Mouse (Mus musculus) forebrain, embryonic 11.5 days (tissue): Measurements from ENCODE around the gene Olfr459. TPM values are rescaled to one million over a fixed set of nuclear protein-coding genes. Genes with fewer than 3 reads are reported as not detected.

Experiments
- ATAC-seq: fragments of 200-750 bp; cut with Nextera tagmentation; replicated peaks from 2 replicates; pipeline ENCODE4 v1.8.0; 2017; ENCODE audit warnings: moderate TSS enrichment; ENCODE audit not compliant: low FRiP score
- DNase-seq: peaks from one replicate; pipeline ENCODE4 v3.0.0-alpha.2; 2017; ENCODE audit warnings: low spot score
- H3K27ac ChIP-seq: fragments of 300-500 bp; sonication (generic); 2 replicates; pipeline ENCODE4 v1.5.1; 2014; ENCODE audit warnings: low read depth, low read length
- H3K27me3 ChIP-seq: fragments of 300-500 bp; sonication (generic); 2 replicates; pipeline ENCODE4 v1.6.1; 2014; ENCODE audit warnings: mild to moderate bottlenecking, low read length, mixed read lengths; ENCODE audit not compliant: control insufficient read depth, insufficient read depth
- H3K36me3 ChIP-seq: fragments of 300-500 bp; sonication (generic); 2 replicates; pipeline ENCODE4 v1.6.1; 2014; ENCODE audit warnings: mild to moderate bottlenecking, low read length, moderate library complexity, mixed read lengths; ENCODE audit not compliant: control insufficient read depth, insufficient read depth
- H3K4me1 ChIP-seq: fragments of 300-500 bp; sonication (generic); replicated peaks from 2 replicates; pipeline ENCODE4 v1.6.1; 2014; ENCODE audit warnings: low read length, mixed read lengths; ENCODE audit not compliant: control insufficient read depth, insufficient read depth
- H3K4me2 ChIP-seq: fragments of 300-500 bp; sonication (generic); 2 replicates; pipeline ENCODE4 v1.6.1; 2014; ENCODE audit warnings: low read depth, mild to moderate bottlenecking, low read length, moderate library complexity, mixed read lengths; ENCODE audit not compliant: severe bottlenecking
- H3K4me3 ChIP-seq: fragments of 300-500 bp; sonication (generic); 2 replicates; pipeline ENCODE4 v1.5.1; 2014; ENCODE audit warnings: low read depth, low read length
- H3K9ac ChIP-seq: fragments of 300-500 bp; sonication (generic); 2 replicates; pipeline ENCODE4 v1.6.1; 2014; ENCODE audit warnings: low read length
- H3K9me3 ChIP-seq: fragments of 300-500 bp; sonication (generic); 2 replicates; pipeline ENCODE4 v1.6.1; 2016; ENCODE audit warnings: low read length, mixed read lengths; ENCODE audit not compliant: control insufficient read depth
- WGBS: fragments of 180-500 bp; shearing (Covaris S2); extraction: QIAGEN DNeasy Blood & Tissue Kit; methylation state at CpG from one replicate; pipeline ENCODE4 v1.1.7; 2014; 5-methylcytosine and 5-hydroxymethylcytosine counted together
- polyA plus RNA-seq: library from polyadenylated mRNA; unstranded; fragments of >200 nt; fragmentation: Nextera tagmentation; extraction: Ambion mirVana; gene quantifications from 2 replicates; pipeline ENCODE4 v1.2.1, GENCODE M21; 2014

Olfr459 gene
- polyA plus RNA-seq, 1 experiment from 2014 or later, result not detected

DNA sequence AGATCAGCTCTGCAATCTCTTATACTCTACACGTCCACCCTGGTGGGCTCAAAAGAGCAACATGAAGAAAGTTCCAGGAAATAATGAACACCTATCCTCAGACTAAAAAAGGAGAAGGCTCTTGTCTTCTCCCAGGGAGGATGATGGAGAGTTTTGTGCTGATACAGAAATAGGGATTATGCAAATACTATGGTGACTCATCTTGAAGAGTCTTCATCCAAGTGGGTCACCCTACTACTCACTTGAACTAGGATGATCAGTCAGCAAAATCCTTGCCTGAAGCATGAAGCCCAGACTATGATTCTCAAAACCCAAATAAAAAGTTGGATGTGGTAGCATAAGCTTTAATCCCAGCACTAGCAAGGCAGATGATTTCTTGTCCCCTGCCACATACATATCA lies 16.6 kb downstream of the Olfr459 start:
- no peak overlapping the region for H3K9ac ChIP-seq
- ATAC-seq (no peak), DNase-seq (no peak)
- H3K27me3 ChIP-seq, result no peaks in the 10 kb centered on the region
- 83% methylated on average over 1 of the region's 1 CpGs for WGBS
- no peak overlapping the region for H3K4me2 ChIP-seq
- no peak overlapping the region for H3K27ac ChIP-seq
- no peaks in the 10 kb centered on the region for H3K9me3 ChIP-seq
- no peaks in the 10 kb centered on the region for H3K36me3 ChIP-seq
- no peaks in the 10 kb centered on the region for H3K4me1 ChIP-seq
- H3K4me3 ChIP-seq, result no peak overlapping the region

DNA sequence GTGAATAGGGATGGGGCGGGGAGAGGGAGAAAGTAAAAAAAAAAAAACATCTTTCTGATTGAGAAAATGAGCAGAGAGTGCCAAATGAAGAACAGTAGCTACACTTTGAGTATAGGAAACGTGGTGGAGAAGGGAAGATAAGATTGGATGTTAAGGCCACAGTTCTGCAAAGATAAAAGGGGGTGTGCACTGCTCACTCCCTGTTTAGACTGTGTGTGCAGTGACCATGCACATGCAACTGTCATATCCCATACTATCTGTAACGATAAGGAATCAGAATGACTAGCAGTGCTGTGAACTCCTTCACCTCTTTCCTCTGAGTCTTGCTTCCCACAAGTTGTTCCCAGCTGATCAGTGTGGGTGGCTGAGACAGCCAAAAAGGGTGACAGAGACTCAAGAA lies 17.8 kb downstream of the Olfr459 start:
- H3K4me1 ChIP-seq, result no peaks in the 10 kb centered on the region
- DNase-seq, result no peak
- H3K27me3 ChIP-seq, result no peaks in the 10 kb centered on the region
- H3K9ac ChIP-seq, result no peak overlapping the region
- no peak overlapping the region for H3K27ac ChIP-seq
- no peak for ATAC-seq
- WGBS, result 76% methylated on average over 3 of the region's 3 CpGs
- H3K9me3 ChIP-seq, result no peaks in the 10 kb centered on the region
- no peak overlapping the region for H3K4me3 ChIP-seq
- no peaks in the 10 kb centered on the region for H3K36me3 ChIP-seq
- H3K4me2 ChIP-seq, result no peak overlapping the region

DNA sequence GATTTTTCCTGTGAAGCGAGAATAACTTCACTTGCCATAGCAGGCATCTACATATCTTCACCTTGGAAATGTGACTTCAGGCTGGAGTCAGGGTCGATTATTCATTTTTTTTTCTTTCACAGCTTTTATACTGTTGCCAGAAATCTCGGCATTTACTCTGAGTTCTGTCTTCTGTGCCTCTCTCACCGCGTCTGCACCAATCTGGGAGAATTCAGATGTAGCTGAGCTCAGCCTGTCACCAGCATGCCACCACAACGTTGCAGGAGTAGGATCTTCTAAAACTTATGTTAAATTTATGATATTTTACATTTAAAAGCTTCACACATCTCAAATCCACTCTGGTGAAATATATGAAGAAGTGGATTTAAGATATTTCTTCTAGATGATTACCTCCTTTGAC lies 20.4 kb downstream of the Olfr459 start:
- no peak overlapping the region for H3K4me3 ChIP-seq
- DNase-seq (no peak), ATAC-seq (no peak)
- no peak overlapping the region for H3K27ac ChIP-seq
- H3K36me3 ChIP-seq, result no peaks in the 10 kb centered on the region
- H3K27me3 ChIP-seq, result no peaks in the 10 kb centered on the region
- H3K9me3 ChIP-seq, result no peaks in the 10 kb centered on the region
- H3K4me2 ChIP-seq, result no peak overlapping the region
- H3K4me1 ChIP-seq, result no peaks in the 10 kb centered on the region
- no peak overlapping the region for H3K9ac ChIP-seq
- WGBS, result 79% methylated on average over 6 of the region's 6 CpGs

DNA sequence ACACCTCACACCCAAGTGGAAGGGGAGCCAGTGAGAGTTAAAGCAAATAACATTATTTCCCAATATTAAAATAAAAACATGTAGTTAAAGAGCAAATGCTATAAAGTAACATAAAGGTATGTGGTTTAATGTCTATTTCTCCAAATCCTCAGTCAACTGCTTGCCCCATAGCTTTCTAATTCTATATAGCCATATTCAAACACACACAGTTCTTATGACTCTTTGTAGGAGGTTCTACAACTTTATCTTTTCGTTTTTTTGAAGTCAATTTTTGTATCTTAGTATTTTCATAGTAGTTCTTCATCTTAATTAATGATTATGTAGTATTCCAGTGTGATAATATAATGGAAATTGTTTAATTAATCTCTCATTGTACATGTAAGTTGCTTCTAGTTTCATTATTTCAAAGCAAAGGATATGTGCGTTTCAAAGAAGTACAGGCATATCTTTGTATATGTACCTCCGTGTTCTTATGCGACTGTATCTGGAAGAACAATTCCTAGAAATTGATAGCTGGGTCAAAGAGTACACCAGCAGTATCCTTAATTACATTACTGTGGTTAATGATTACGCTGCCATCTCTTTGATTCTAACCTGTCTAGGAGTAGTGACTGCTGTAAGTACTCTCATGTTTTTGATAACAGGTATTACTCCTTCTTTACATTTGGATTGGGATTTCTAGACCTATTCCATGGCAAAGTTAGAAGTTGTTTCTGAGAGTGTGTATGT lies 30.1 kb downstream of the Olfr459 start:
- Histone ChIP-seq H3K4me1 (no peaks in the 10 kb centered on the region), H3K9ac (no peak overlapping the region), H3K4me3 (no peak overlapping the region), H3K36me3 (no peaks in the 10 kb centered on the region), H3K27ac (no peak overlapping the region), H3K4me2 (no peak overlapping the region), H3K27me3 (no peaks in the 10 kb centered on the region), H3K9me3 (no peaks in the 10 kb centered on the region)
- DNase-seq, result no peak
- 80% methylated on average over 5 of the region's 5 CpGs for WGBS
- ATAC-seq, result no peak

DNA sequence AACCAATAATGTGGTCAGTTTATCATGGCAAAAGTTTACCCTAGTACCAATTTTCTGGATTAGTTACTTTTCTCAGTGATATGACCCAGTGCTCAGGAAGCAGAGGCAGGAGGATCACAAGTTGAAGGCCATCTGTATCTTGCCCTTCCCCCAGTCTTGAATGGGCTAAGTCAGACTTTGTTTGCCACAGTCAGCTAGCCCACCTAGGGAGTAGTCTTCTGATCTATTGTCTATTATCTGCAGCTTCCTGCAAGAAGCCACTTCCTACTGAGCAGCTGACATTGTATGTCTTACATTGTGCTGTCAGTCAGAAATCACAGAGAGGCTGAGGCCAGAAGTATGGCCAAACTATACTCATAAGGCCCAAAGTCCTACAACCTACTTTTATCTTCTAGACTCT lies 33.9 kb downstream of the Olfr459 start:
- no peak overlapping the region for H3K4me2 ChIP-seq
- DNase-seq, result no peak
- no peaks in the 10 kb centered on the region for H3K36me3 ChIP-seq
- H3K9me3 ChIP-seq, result no peaks in the 10 kb centered on the region
- no peak overlapping the region for H3K9ac ChIP-seq
- no peaks in the 10 kb centered on the region for H3K27me3 ChIP-seq
- H3K4me3 ChIP-seq, result no peak overlapping the region
- H3K4me1 ChIP-seq, result no peaks in the 10 kb centered on the region
- no peak for ATAC-seq
- H3K27ac ChIP-seq, result no peak overlapping the region

- Histone ChIP-seq H3K4me3 (no peak overlapping the region), H3K27me3 (no peaks in the 10 kb centered on the region), H3K4me2 (no peak overlapping the region), H3K9me3 (no peaks in the 10 kb centered on the region), H3K36me3 (no peaks in the 10 kb centered on the region), H3K9ac (no peak overlapping the region), H3K27ac (no peak overlapping the region), H3K4me1 (no peaks in the 10 kb centered on the region)
- 87% methylated on average over 5 of the region's 5 CpGs for WGBS
- no peak for ATAC-seq
- no peak for DNase-seq
Observed at GRCm38 (mm10) chr6:41734719-41735470, 40.1 kb downstream of the Olfr459 start.

- no peak for ATAC-seq
- no peak overlapping the region for H3K4me3 ChIP-seq
- 82% methylated on average over 1 of the region's 1 CpGs for WGBS
Observed at GRCm38 (mm10) chr6:41727989-41728609, 46.9 kb downstream of the Olfr459 start.

DNA sequence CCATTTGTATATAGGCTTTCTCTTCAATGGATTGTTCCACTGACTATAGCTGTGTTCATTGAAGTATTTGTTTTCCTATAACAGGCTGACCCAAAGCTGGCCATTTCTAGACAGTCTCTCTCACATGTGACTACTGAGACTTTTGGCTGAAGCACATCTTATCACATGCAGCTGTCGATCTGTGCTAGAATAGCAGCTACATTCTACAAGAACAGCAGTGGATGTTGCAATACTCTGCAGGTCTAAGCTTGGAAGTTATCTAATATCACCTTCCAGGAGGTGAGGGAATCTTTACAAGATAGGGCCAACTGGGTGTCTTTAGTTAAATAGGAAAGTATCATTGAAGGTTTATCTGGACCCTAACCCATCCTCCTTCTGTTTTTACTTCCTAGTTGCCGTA lies 53.5 kb downstream of the Olfr459 start:
- Histone ChIP-seq H3K9ac (no peak overlapping the region), H3K9me3 (no peaks in the 10 kb centered on the region), H3K4me3 (no peak overlapping the region), H3K4me1 (no peaks in the 10 kb centered on the region), H3K27me3 (no peaks in the 10 kb centered on the region), H3K4me2 (no peak overlapping the region), H3K27ac (no peak overlapping the region), H3K36me3 (no peaks in the 10 kb centered on the region)
- no peak for ATAC-seq
- WGBS, result 82% methylated on average over 2 of the region's 2 CpGs
- DNase-seq, result no peak

More at GRCm38 (mm10) chr6:41727989-41728609, 46.9 kb downstream of the Olfr459 start:
- Histone ChIP-seq H3K9me3 (no peaks in the 10 kb centered on the region), H3K36me3 (no peaks in the 10 kb centered on the region), H3K4me1 (no peaks in the 10 kb centered on the region), H3K9ac (no peak overlapping the region), H3K4me2 (no peak overlapping the region), H3K27ac (no peak overlapping the region), H3K27me3 (no peaks in the 10 kb centered on the region)
- DNase-seq, result no peak
